Mouse (Mus musculus) hindbrain, embryonic 13.5 days (tissue): ENCODE measurements around the gene Abtb2. TPM values are rescaled to one million over a fixed set of nuclear protein-coding genes. Genes with fewer than 3 reads are reported as not detected.

Experiments
- ATAC-seq: fragments of 200-750 bp; cut with Nextera tagmentation; 2 replicates; pipeline ENCODE4 v1.8.0; 2017; ENCODE audit warnings: moderate TSS enrichment; ENCODE audit not compliant: low FRiP score
- H3K27ac ChIP-seq: fragments of 300-500 bp; sonication (generic); 2 replicates; pipeline ENCODE4 v1.5.1; 2015; ENCODE audit warnings: inconsistent platforms, mild to moderate bottlenecking, moderate library complexity
- H3K27me3 ChIP-seq: fragments of 300-500 bp; sonication (generic); 2 replicates; pipeline ENCODE4 v1.6.1; 2015; ENCODE audit warnings: mild to moderate bottlenecking, inconsistent platforms
- H3K36me3 ChIP-seq: fragments of 300-500 bp; sonication (generic); 2 replicates; pipeline ENCODE4 v1.6.1; 2015; ENCODE audit warnings: mild to moderate bottlenecking, inconsistent platforms
- H3K4me1 ChIP-seq: fragments of 300-500 bp; sonication (generic); replicated peaks from 2 replicates; pipeline ENCODE4 v1.6.1; 2015; ENCODE audit warnings: inconsistent platforms
- H3K4me2 ChIP-seq: fragments of 300-500 bp; sonication (generic); 2 replicates; pipeline ENCODE4 v1.6.1; 2015; ENCODE audit warnings: inconsistent platforms, mild to moderate bottlenecking, moderate library complexity
- H3K4me3 ChIP-seq: fragments of 300-500 bp; sonication (generic); 2 replicates; pipeline ENCODE4 v1.5.1; 2015; ENCODE audit warnings: mild to moderate bottlenecking, inconsistent platforms
- H3K9ac ChIP-seq: fragments of 300-500 bp; sonication (generic); 2 replicates; pipeline ENCODE4 v1.6.1; 2015; ENCODE audit warnings: mild to moderate bottlenecking, inconsistent platforms
- H3K9me3 ChIP-seq: fragments of 300-500 bp; sonication (generic); 2 replicates; pipeline ENCODE4 v1.6.1; 2016; ENCODE audit warnings: inconsistent platforms
- WGBS: fragments of 180-500 bp; shearing (Covaris S2); methylation state at CpG from one replicate; pipeline ENCODE4 v1.1.7; 2015; 5-methylcytosine and 5-hydroxymethylcytosine counted together
- polyA plus RNA-seq: library from polyadenylated mRNA; unstranded; fragments of >200 nt; fragmentation: Nextera tagmentation; extraction: Ambion mirVana; gene quantifications from 2 replicates; pipeline ENCODE4 v1.2.1, GENCODE M21; 2015

The Abtb2 gene
- polyA plus RNA-seq, 1 experiment from 2014 or later = 10.9 TPM

- Histone ChIP-seq H3K4me2 (no peak overlapping the region), H3K9me3 (no peaks in the 10 kb centered on the region), H3K9ac (no peak overlapping the region), H3K4me3 (no peak overlapping the region), H3K36me3 (no peaks in the 10 kb centered on the region), H3K27ac (no peak overlapping the region), H3K4me1 (peaks cover 6% of the 10 kb centered on the region), H3K27me3 (no peaks in the 10 kb centered on the region)
- WGBS = 91% methylated on average over 4 of the region's 4 CpGs
- ATAC-seq = no peak
These were observed 39.8 kb downstream of the Abtb2 start for GRCm38 (mm10) chr2:103605805-103606498.

- H3K36me3 ChIP-seq = no peaks in the 10 kb centered on the region
- H3K4me3 ChIP-seq = no peak overlapping the region
- no peak overlapping the region for H3K27ac ChIP-seq
- no peaks in the 10 kb centered on the region for H3K9me3 ChIP-seq
- peaks cover 13% of the 10 kb centered on the region for H3K4me1 ChIP-seq
- H3K9ac ChIP-seq = no peak overlapping the region
- no peak overlapping the region for H3K4me2 ChIP-seq
- no peaks in the 10 kb centered on the region for H3K27me3 ChIP-seq
- ATAC-seq = no peak
- WGBS = 76% methylated on average over 10 of the region's 10 CpGs
These were observed 41.8 kb downstream of the Abtb2 start for GRCm38 (mm10) chr2:103607926-103608325.

DNA sequence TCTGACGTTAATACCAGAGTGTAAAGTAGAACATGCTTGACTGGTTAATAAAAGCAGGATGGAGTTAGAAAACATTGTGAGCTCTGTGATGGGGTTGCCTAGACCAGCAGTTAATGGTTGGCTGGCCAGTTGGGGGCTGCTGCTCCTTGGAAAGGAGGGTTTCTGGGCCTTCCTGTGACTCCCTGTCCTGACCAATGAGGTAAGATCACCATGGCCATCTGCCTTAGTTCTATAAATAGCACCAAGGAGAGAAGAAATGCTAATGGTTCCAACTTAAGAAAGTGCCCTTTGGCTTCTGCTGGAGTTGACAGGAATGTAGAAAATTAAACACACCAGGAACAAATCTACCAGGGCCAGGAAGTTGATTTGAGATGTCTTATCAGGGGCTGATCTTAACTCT is 42.8 kb downstream of the Abtb2 start:
- H3K9ac ChIP-seq = no peak overlapping the region
- no peak overlapping the region for H3K4me2 ChIP-seq
- ATAC-seq = no peak
- peaks cover 13% of the 10 kb centered on the region for H3K4me1 ChIP-seq
- H3K27ac ChIP-seq = no peak overlapping the region
- no peaks in the 10 kb centered on the region for H3K27me3 ChIP-seq
- no peak overlapping the region for H3K4me3 ChIP-seq
- H3K9me3 ChIP-seq = no peaks in the 10 kb centered on the region
- H3K36me3 ChIP-seq = no peaks in the 10 kb centered on the region
- 57% methylated on average over 1 of the region's 1 CpGs for WGBS

DNA sequence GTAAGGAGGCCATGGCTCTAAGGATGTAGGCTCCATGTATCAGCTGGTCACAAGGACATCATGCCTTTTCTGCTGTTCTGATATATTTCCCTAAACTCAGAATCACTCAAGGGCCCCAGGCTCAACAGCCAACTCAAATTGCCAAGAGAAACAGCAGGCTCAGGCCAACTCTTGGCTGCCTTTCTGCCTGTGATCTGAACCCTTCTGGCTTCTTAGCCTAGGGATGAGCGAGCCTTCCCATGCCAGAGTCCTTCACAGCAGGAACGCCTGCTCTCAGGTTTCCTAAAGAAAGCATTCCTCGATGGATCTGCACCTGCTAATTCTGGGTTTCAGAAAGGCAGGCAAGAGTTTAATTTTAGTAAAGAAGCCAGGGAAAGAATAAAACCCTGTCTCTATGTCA is 43.4 kb downstream of the Abtb2 start:
- no peak overlapping the region for H3K9ac ChIP-seq
- no peak for ATAC-seq
- no peak overlapping the region for H3K4me3 ChIP-seq
- H3K36me3 ChIP-seq = no peaks in the 10 kb centered on the region
- H3K27me3 ChIP-seq = no peaks in the 10 kb centered on the region
- H3K4me1 ChIP-seq = peaks cover 13% of the 10 kb centered on the region
- no peak overlapping the region for H3K27ac ChIP-seq
- H3K9me3 ChIP-seq = no peaks in the 10 kb centered on the region
- 43% methylated on average over 3 of the region's 3 CpGs for WGBS
- no peak overlapping the region for H3K4me2 ChIP-seq

GRCm38 (mm10) chr2:103610831-103611535 is 44.9 kb downstream of the Abtb2 start:
- ATAC-seq = peak; percentile 62
- no peaks in the 10 kb centered on the region for H3K9me3 ChIP-seq
- H3K4me1 ChIP-seq = peaks cover 13% of the 10 kb centered on the region
- no peaks in the 10 kb centered on the region for H3K27me3 ChIP-seq
- H3K4me2 ChIP-seq = no peak overlapping the region
- 46% methylated on average over 8 of the region's 8 CpGs for WGBS
- no peak overlapping the region for H3K4me3 ChIP-seq
- peak overlapping the region; percentile 72 for H3K27ac ChIP-seq
- H3K9ac ChIP-seq = no peak overlapping the region
- no peaks in the 10 kb centered on the region for H3K36me3 ChIP-seq

- Histone ChIP-seq H3K9me3 (no peaks in the 10 kb centered on the region), H3K36me3 (no peaks in the 10 kb centered on the region), H3K4me2 (no peak overlapping the region), H3K4me1 (peaks cover 19% of the 10 kb centered on the region), H3K27ac (no peak overlapping the region), H3K9ac (no peak overlapping the region), H3K4me3 (no peak overlapping the region), H3K27me3 (no peaks in the 10 kb centered on the region)
- WGBS = 80% methylated on average over 3 of the region's 3 CpGs
- no peak for ATAC-seq
These were observed 47.8 kb downstream of the Abtb2 start for GRCm38 (mm10) chr2:103613865-103614264.

DNA sequence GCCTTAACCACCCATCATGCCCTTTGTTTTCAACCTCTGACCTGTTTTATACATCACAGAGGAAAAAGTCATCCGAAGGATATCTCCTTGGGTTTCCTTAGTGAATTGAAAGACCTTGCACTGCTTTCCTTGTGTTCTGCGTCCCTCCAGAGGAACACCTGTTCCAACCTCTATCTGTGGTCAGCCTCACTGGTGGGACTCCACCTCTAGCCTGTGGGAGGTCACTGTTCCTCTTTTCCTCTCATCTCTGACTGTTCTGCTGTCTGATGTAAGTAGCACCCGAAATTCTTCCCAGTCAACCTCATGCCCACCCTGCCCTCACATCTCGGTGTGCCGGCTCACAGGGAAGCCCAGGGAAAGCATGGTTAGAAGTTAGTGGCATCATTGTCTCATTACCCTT is 48.9 kb downstream of the Abtb2 start:
- no peak overlapping the region for H3K27ac ChIP-seq
- no peaks in the 10 kb centered on the region for H3K36me3 ChIP-seq
- ATAC-seq = no peak
- H3K4me2 ChIP-seq = no peak overlapping the region
- H3K4me3 ChIP-seq = no peak overlapping the region
- no peaks in the 10 kb centered on the region for H3K27me3 ChIP-seq
- no peak overlapping the region for H3K9ac ChIP-seq
- H3K9me3 ChIP-seq = no peaks in the 10 kb centered on the region
- whole genome bisulfite sequencing = 89% methylated on average over 5 of the region's 5 CpGs
- H3K4me1 ChIP-seq = peaks cover 15% of the 10 kb centered on the region

DNA sequence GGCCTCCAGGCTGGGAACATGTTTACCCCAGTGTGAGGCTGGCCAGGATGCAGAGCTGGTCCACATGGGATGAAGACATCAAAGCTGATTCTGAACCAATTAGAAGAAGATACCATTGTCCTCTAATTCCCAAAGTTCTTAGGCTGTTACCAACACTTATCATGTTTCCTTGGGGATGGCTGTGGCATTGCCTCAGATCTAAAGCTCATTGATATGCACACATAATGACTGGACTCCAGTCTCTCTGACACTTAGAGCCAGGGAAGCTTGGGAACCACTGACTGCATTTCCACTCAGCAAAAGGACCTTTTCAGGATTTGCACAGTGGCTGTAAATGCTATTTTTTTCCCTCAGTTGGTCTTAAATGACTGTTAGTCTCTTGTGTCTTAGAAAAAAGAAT is 52.3 kb downstream of the Abtb2 start:
- ATAC-seq = 0 out of 2 replicates have a peak, but pooled peaks have one; percentile 36
- H3K9ac ChIP-seq = no peak overlapping the region
- H3K27me3 ChIP-seq = no peaks in the 10 kb centered on the region
- no peaks in the 10 kb centered on the region for H3K36me3 ChIP-seq
- H3K9me3 ChIP-seq = no peaks in the 10 kb centered on the region
- no peak overlapping the region for H3K27ac ChIP-seq
- peaks cover 21% of the 10 kb centered on the region for H3K4me1 ChIP-seq
- H3K4me2 ChIP-seq = no peak overlapping the region
- no peak overlapping the region for H3K4me3 ChIP-seq

DNA sequence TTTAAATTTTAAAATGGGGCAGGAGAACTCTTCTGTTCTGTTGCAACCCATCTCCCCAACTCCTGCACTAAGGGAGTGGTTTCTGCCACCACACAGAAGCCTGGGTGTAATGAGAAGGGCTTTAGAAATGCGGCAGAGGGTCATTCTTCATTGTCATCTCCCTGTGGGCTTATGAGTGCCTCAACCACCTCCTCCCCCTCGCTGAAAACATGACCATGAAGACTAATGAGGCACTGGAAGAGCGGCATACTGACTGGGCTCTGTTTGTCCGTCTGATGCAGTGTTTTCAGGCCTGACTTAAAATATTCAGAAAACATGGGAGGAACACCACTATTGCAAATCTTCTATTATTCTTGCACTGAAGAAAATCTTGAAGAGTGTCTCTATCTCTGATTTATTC is 56.8 kb downstream of the Abtb2 start:
- no peak overlapping the region for H3K9ac ChIP-seq
- H3K9me3 ChIP-seq = no peaks in the 10 kb centered on the region
- no peak for ATAC-seq
- H3K27ac ChIP-seq = no peak overlapping the region
- no peak overlapping the region for H3K4me3 ChIP-seq
- H3K27me3 ChIP-seq = no peaks in the 10 kb centered on the region
- H3K36me3 ChIP-seq = no peaks in the 10 kb centered on the region
- H3K4me2 ChIP-seq = no peak overlapping the region
- WGBS = 24% methylated on average over 4 of the region's 4 CpGs
- H3K4me1 ChIP-seq = peaks cover 52% of the 10 kb centered on the region

DNA sequence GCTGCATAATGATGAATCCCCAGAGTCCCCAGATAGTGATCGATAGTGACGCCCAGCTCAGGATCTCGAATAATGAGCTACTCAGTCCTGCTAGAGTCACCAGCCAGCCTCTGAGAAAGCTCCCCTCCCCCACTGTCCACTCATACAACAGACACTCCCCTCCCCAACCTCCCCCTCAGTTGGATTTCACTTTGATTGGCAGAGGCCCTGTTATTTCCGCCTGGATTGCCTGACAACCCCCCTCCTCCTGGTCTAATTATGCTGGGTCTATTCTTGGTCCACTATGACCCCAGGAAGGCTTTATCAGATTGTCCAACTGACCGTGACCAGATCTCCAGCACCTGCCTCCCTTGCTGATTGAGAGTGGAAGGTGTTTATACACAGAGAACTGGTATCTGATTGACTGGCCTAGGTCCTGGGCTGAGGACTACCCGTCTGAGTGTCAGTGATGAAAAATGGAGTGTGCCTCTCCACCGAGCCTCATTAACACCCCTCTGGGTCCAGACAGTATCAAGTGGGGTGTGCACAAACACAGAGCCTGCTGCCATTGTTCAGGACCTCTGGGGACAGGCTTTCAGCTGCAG is 59.3 kb downstream of the Abtb2 start:
- Histone ChIP-seq H3K9ac (peak overlapping the region; percentile 14; the same call in 1 of the 2 replicates), H3K4me1 (peaks cover 57% of the 10 kb centered on the region), H3K27me3 (no peaks in the 10 kb centered on the region), H3K4me3 (no peak overlapping the region), H3K4me2 (peak overlapping the region; percentile 23; the same call in 1 of the 2 replicates), H3K9me3 (no peaks in the 10 kb centered on the region), H3K36me3 (no peaks in the 10 kb centered on the region), H3K27ac (peak overlapping the region; percentile 88)
- ATAC-seq = peak; percentile 87
- 7% methylated on average over 7 of the region's 7 CpGs for WGBS

GRCm38 (mm10) chr2:103627101-103627500 is 61.0 kb downstream of the Abtb2 start:
- Histone ChIP-seq H3K4me1 (peaks cover 57% of the 10 kb centered on the region), H3K27me3 (no peaks in the 10 kb centered on the region), H3K27ac (no peak overlapping the region), H3K4me3 (no peak overlapping the region), H3K36me3 (no peaks in the 10 kb centered on the region), H3K4me2 (no peak overlapping the region), H3K9me3 (no peaks in the 10 kb centered on the region), H3K9ac (no peak overlapping the region)
- no peak for ATAC-seq
- 83% methylated on average over 7 of the region's 7 CpGs for WGBS

DNA sequence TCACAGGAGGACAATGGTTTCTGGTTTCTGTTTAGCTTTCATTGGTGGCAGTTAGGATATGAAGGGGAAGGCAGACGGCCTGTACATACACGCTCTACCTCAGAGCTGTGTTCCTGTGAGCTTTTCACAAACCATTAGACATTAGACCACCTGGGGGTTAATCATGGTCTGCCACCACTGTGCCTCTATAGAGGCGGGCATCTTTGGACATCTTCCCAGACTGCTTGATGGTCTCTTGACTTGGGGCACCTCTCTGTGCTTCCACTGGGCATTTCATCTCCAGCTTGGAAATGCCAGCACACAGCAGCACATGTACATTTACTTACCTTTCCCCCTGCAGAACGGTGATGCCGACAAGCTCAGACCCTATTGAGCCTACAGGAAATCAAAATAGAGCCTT is 63.8 kb downstream of the Abtb2 start:
- H3K36me3 ChIP-seq = no peaks in the 10 kb centered on the region
- no peak overlapping the region for H3K4me3 ChIP-seq
- H3K9ac ChIP-seq = no peak overlapping the region
- peak overlapping the region; percentile 13; the same call in 1 of the 2 replicates for H3K27ac ChIP-seq
- no peak for ATAC-seq
- WGBS = 66% methylated on average over 5 of the region's 5 CpGs
- no peak overlapping the region for H3K4me2 ChIP-seq
- peaks cover 36% of the 10 kb centered on the region for H3K4me1 ChIP-seq
- 0 out of 2 replicates have a peak, but pooled peaks cover 3% of the 10 kb centered on the region for H3K27me3 ChIP-seq
- H3K9me3 ChIP-seq = no peaks in the 10 kb centered on the region
